Mouse (Mus musculus): ENCODE results near the gene Wnt9b. TPM values are rescaled to one million over a fixed set of nuclear protein-coding genes. Genes with fewer than 3 reads are reported as not detected.

Wnt9b gene
- polyA plus RNA-seq, 1 experiment from 2014 or later, result 0.39 TPM

DNA sequence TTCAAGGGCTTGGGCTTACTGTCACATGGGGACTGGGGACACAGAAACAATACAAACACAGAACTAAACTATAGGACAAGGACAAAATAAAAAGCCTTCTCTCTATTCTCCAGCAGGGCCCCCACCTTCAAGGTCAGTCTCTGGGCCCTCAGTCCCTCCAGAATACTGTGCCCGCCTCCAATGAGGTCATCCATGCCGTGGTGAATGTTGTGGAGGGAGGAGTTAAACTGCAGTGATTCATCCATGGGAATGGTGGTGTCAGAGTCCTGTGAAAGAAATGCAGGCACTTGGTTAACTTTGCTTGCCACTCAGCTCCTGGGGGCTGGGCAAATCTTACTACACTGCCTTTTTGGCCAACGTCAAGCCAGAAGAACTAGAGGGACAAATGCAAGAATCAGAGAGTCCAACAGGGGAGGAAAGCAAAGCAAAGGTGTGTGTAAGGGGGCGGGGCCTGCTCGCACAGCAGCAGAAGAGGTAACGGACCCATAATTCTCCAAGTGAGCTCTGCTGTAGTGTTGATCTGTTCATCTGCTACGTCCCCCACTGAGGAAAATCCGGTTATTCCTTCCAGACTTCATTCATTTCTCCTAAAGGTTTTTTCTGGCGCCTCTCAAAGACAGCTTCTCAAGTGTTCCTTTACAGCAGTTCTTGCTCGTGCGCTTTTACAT is 65.8 kb downstream of the Wnt9b start:
- Histone ChIP-seq H3K27me3 (ENCODE audit: control insufficient read depth, insufficient read depth, low read length) (no peaks in the 10 kb centered on the region), H3K9me3 (ENCODE audit: control insufficient read depth, low read length) (no peaks in the 10 kb centered on the region), H3K36me3 (ENCODE audit: control insufficient read depth, insufficient read depth, low read length) (peaks cover 4% of the 10 kb centered on the region), H3K4me3 (ENCODE audit: low read depth, low read length) (no peak overlapping the region), H3K27ac (ENCODE audit: low read depth, low read length) (no peak overlapping the region), H3K9ac (ENCODE audit: low read depth, low read length) (no peak overlapping the region), H3K4me2 (replicated peaks; ENCODE audit: low read depth, low read length) (no peak overlapping the region), H3K4me1 (replicated peaks; ENCODE audit: control insufficient read depth, insufficient read depth, low read length) (no peaks in the 10 kb centered on the region)
- DNase-seq (ENCODE audit: low spot score), result no peak
- no peak for ATAC-seq (ENCODE audit: low FRiP score)
- 92% methylated on average over 11 of the region's 11 CpGs for WGBS

Other genes starting within 250 kb of the Wnt9b start
- gene Lrrc37a, start 245.2 kb downstream of the Wnt9b start, polyA plus RNA-seq (2014; fragmentation: Nextera tagmentation; extraction: Ambion mirVana), result not detected in 2 replicates
- gene Gm884, start 128.7 kb downstream of the Wnt9b start, polyA plus RNA-seq (2014; fragmentation: Nextera tagmentation; extraction: Ambion mirVana), result not detected in 2 replicates
- not detected in 2 replicates for gene Lyzl6, start 110.9 kb downstream of the Wnt9b start, polyA plus RNA-seq (2014; fragmentation: Nextera tagmentation; extraction: Ambion mirVana)
- gene Rprml, start 100.3 kb downstream of the Wnt9b start, polyA plus RNA-seq (2014; fragmentation: Nextera tagmentation; extraction: Ambion mirVana), result not detected in 2 replicates
- gene Gosr2, start 51.9 kb downstream of the Wnt9b start, polyA plus RNA-seq (2014; fragmentation: Nextera tagmentation; extraction: Ambion mirVana), result 75.2 and 91.3 TPM in 2 replicates
- gene Wnt3, start 24.3 kb upstream of the Wnt9b start, polyA plus RNA-seq (2014; fragmentation: Nextera tagmentation; extraction: Ambion mirVana), result 9.8 and 10.8 TPM in 2 replicates
- gene Nsf, start 204.2 kb upstream of the Wnt9b start, polyA plus RNA-seq (2014; fragmentation: Nextera tagmentation; extraction: Ambion mirVana), result 55.0 and 59.7 TPM in 2 replicates
- 143 and 145 TPM in 2 replicates for gene Arf2, start 216.9 kb upstream of the Wnt9b start, polyA plus RNA-seq (2014; fragmentation: Nextera tagmentation; extraction: Ambion mirVana)

All from hindbrain, embryonic 11.5 days (tissue).